Mouse (Mus musculus): ENCODE results near the gene Scnn1b.

- TF ChIP-seq POLR2A (IDR thresholded peaks at IDR 0.05; ENCODE audit: low read depth, low read length) (no peak), CTCF (IDR thresholded peaks at IDR 0.05; ENCODE audit: extremely low read depth, insufficient read depth, insufficient read length, insufficient replicate concordance) (no peak)
Measured at GRCm38 (mm10) chr7:121934346-121934745, 69.5 kb downstream of the Scnn1b start.
